Mouse (Mus musculus) MEL-GATA-1-ER (cell line): ENCODE measurements at regions not wholly inside any gene's neighbourhood (a gene's known extent, or its start where the extent isn't known, plus 50 kb on each side); places are given as distances from the start of the nearest gene placed in this dataset.

Experiments
- DNase-seq: peaks from one replicate; pipeline ENCODE4 v3.0.0-alpha.2; 2012; ENCODE audit warnings: low read depth; ENCODE audit errors: extremely low read depth

GRCm38 (mm10) chr13:25570641-25571040 lies 300.3 kb upstream of the Nrsn1 start:
- DNase-seq = no peak

GRCm38 (mm10) chr13:25562746-25563145 lies 292.4 kb upstream of the Nrsn1 start:
- peak; percentile 1 for DNase-seq

- no peak for DNase-seq
These were observed 290.0 kb upstream of the Nrsn1 start for GRCm38 (mm10) chr13:25560339-25560738.

GRCm38 (mm10) chr13:25554962-25555361 lies 284.7 kb upstream of the Nrsn1 start:
- DNase-seq = no peak

- no peak for DNase-seq
These were observed 278.2 kb upstream of the Nrsn1 start for GRCm38 (mm10) chr13:25548551-25548950.

- no peak for DNase-seq
These were observed 277.1 kb upstream of the Nrsn1 start for GRCm38 (mm10) chr13:25547150-25548145.

- no peak for DNase-seq
These were observed 253.8 kb upstream of the Nrsn1 start for GRCm38 (mm10) chr13:25524094-25524493.

GRCm38 (mm10) chr13:25507355-25507754 lies 237.1 kb upstream of the Nrsn1 start:
- DNase-seq = no peak

- no peak for DNase-seq
These were observed 224.3 kb upstream of the Nrsn1 start for GRCm38 (mm10) chr13:25494492-25495034.

- no peak for DNase-seq
These were observed 219.7 kb upstream of the Nrsn1 start for GRCm38 (mm10) chr13:25490036-25490435.

- no peak for DNase-seq
These were observed 213.0 kb upstream of the Nrsn1 start for GRCm38 (mm10) chr13:25483309-25483708.

- DNase-seq = no peak
These were observed 181.6 kb upstream of the Nrsn1 start for GRCm38 (mm10) chr13:25451917-25452316.

GRCm38 (mm10) chr13:25451357-25451861 lies 181.1 kb upstream of the Nrsn1 start:
- no peak for DNase-seq

GRCm38 (mm10) chr13:25429701-25430418 lies 159.6 kb upstream of the Nrsn1 start:
- DNase-seq = no peak

- no peak for DNase-seq
These were observed 133.0 kb upstream of the Nrsn1 start for GRCm38 (mm10) chr13:25403182-25403795.

- no peak for DNase-seq
These were observed 132.4 kb upstream of the Nrsn1 start for GRCm38 (mm10) chr13:25402691-25403090.

GRCm38 (mm10) chr13:25401936-25402504 lies 131.7 kb upstream of the Nrsn1 start:
- DNase-seq = no peak

- no peak for DNase-seq
These were observed 122.5 kb upstream of the Nrsn1 start for GRCm38 (mm10) chr13:25392770-25393290.

- no peak for DNase-seq
These were observed 92.3 kb upstream of the Nrsn1 start for GRCm38 (mm10) chr13:25362627-25362967.

- no peak for DNase-seq
These were observed 91.7 kb upstream of the Nrsn1 start for GRCm38 (mm10) chr13:25361850-25362626.
